Mouse (Mus musculus) brain, embryonic 14.5 days (tissue): ENCODE measurements around the gene Ncoa6.

Source experiments
- CTCF ChIP-seq: fragments of 200-500 bp; IDR thresholded peaks from 2 replicates; pipeline ENCODE4 v1.5.1; 2012; ENCODE audit warnings: inconsistent platforms, mild to moderate bottlenecking, moderate library complexity, borderline replicate concordance; ENCODE audit not compliant: insufficient read depth, insufficient read length; ENCODE audit errors: extremely low read depth
- POLR2A ChIP-seq: fragments of 200-500 bp; IDR thresholded peaks from 2 replicates; pipeline ENCODE4 v1.6.1; 2012; ENCODE audit warnings: mild to moderate bottlenecking, inconsistent platforms, borderline replicate concordance; ENCODE audit not compliant: poor library complexity, insufficient read depth, insufficient read length, severe bottlenecking; ENCODE audit errors: extremely low read depth

GRCm38 (mm10) chr2:155357686-155358399, 115.9 kb downstream of the Ncoa6 start:
- TF ChIP-seq CTCF (no peak), POLR2A (no peak)
